Mouse (Mus musculus) B cell, adult 2 months (primary cell): ENCODE measurements around the gene Naa16.

ENCODE experiments used
- DNase-seq, 2 experiments: peaks; one replicate each; pipeline ENCODE4 v3.0.0; 2022

Gene Naa16

DNA sequence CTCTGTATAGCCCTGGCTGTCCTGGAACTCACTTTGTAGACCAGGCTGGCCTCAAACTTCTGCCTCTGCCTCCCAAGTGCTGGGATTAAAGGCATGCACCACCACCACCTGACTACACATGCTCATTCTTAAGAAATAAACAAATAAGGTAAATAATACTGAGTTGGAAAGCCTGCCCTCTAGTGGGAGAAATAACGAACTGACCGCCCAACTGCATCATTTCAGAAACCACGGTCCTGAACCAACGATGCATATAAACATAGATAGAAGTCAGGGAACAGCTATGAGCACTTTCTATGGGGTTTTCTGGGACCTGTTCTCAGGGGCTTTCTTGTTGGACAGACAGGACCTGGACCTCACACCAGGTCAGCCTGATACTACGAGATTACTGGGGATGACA lies 63.5 kb downstream of the Naa16 start:
- peak; percentile 62 to 67 for DNase-seq

- DNase-seq = no peak
Measured at GRCm38 (mm10) chr14:79324112-79324840, 66.3 kb downstream of the Naa16 start.

- DNase-seq = no peak
Measured at GRCm38 (mm10) chr14:79321881-79322280, 68.7 kb downstream of the Naa16 start.

DNA sequence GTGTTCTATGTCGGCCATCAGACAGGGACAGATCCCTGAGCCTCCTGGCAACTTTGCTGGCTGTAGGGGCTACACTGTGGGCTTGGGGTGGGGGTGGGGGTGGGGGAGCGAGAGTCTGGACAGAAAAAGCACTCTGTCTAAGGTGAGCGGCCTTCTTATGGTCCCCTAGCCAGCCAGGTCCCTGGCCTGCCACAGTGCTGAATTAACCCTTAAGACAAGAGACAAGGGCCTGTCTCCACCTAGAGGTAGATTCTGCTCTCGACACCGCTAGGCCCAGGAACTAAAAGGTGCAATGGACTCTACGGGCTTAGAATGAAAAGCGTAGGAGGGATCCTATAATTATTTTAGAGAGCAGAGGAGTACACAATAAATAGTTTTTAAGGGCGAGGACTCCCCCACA lies 69.4 kb downstream of the Naa16 start:
- DNase-seq = no peak

DNA sequence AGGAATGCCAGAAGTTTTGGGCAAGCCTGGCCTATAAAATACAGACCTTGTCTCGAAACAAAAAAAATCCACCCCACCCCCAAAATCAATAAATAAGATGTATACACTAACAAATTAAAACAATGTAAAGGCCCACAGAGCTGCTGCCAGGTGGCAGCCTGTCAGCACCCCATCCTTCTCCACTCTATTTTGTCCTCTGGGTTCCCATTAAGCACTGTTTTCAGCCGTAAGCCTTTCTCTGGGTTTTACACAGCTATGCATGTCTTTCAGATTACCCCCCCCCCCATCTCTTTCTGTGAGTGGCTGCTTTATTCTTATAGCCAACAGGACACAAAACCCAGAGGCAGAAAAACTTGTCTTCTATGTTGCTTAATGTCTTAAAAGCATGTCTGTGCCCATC lies 73.0 kb downstream of the Naa16 start:
- DNase-seq = no peak

DNA sequence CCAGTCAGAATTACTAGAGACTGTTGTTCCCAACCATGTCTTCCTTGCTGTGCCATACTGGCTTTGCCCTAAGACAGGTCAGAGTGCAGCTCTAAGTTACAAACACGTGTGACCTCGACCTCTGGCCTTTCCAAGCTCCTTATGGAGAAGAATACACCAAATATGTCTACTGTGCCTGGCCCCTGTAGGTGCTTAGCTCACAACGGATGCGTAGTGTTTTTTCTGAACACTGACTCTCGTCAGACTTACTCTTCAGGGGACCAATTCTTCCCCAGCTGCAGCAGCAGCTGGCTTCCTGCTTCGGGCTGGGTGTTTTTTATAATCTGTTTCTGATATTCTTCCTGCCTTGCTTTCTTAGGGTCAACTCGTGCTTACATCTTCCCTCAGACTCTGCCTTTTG lies 74.7 kb downstream of the Naa16 start:
- no peak for DNase-seq

DNA sequence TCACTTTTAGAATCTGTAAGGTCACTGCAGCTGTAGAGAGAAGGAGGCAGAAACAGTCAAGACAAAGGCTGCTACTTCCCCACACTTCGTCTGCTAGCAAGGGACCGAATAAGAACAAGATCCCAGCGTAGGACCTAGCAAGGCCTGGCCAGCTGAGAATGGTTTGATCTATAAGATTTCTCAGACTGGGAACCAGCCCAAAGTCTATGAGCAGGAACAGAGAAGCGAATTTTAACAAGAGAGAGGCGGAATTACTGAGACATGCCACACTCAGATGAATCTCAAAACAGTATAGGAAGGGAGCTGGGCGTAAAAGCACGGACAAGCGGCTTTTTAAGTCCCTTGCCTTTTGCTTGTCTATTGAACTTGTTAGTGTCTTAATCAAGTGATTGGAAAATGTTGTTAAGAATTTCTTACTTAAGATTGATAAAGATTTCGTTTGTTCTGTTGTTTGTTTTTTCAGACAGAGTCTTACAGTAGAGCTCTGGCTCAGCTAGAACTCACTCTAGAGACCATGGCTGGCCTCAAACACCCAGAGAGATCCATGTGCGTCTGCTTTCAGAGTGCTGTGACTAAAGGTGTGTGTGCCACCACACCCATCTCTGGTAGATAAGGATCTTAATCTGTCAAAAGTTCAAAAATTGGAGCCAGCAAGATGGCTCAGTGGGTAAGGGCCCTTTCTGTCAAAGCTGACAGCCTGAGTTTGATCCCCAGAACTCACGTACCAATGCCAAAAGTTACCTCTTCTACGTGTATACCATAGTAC lies 76.2 kb downstream of the Naa16 start:
- DNase-seq = no peak

GRCm38 (mm10) chr14:79313439-79314175 lies 77.0 kb downstream of the Naa16 start:
- DNase-seq = no peak

DNA sequence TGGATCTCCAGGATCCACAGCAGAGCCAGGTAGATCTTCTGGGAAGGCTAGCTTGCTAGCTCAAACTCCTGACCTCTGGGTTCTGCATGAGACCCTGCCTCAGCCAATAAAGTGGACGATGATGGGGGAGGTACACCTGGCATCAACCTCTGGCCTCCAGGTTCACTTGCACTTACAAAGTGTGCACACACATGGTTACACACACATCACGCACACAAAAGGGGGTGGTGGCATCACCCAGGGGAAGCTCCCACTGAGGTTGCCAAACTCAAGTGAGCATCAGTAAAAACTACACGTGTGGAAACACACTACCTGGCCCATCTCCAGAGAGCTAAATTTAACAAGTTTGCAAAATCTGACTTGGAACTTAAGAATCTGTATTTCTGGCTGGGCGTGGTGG lies 77.9 kb downstream of the Naa16 start:
- DNase-seq = no peak

DNA sequence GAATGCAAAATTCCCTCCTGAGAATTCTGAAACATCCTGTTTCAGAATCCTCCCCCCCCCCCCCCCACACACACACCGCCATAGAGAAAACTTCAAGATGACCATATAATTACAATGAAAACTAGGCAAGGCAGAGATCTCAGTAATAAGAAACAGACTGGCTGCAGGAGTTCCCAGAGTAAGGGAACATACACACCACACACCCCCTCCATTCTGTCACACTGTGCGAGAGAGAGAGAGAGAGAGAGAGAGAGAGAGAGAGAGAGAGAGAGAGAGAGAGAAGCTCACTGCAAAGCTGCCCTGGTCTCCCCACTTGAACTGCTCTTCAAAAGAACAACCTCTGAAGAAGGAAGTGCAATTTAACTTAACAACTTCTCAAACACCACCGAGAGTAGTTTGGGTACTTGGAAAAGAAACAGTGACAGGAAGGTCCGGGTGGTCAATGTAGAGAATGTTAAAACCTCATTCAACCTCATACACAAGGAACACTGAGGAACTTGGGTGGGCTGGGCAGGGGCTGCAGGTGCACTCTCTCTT lies 78.6 kb downstream of the Naa16 start:
- DNase-seq = no peak

DNA sequence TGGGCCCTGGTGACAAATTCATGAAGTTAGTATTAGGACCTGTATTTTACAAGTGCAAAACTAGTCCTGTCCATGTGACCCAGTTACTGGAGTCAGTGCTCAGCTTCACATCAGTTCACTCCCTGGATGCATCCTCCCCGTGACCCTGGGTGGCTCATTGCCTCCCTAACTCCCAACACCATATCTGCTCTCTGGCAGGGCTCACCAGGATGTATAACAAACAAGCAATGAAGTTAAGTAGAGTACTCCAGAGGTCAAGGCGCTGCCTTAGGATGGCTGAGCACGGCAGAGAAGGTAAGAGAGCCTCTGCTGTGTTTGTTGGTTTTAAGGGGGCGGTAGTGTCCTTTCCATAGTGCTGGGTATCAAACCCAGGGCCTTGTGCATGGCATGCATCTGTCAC lies 81.5 kb downstream of the Naa16 start:
- no peak for DNase-seq

DNA sequence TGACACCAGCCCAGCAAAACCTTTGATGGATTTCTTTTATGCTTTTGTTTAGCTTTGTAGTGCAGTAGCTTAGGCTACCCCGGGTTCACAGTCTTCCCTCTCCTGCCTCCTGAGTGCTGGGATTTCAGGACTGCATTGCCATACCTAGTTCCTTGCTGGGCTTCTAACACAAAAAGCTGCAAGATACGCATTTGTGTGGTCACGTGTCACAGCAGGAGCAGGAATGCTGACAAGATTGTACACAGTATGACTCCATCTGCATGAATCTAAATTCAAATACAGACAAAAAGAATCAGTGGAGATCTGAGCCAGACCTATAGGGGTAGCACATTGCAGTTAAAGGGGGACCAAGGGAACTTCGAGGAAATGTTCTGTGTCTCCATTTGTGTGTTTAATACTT lies 82.2 kb downstream of the Naa16 start:
- no peak for DNase-seq

DNA sequence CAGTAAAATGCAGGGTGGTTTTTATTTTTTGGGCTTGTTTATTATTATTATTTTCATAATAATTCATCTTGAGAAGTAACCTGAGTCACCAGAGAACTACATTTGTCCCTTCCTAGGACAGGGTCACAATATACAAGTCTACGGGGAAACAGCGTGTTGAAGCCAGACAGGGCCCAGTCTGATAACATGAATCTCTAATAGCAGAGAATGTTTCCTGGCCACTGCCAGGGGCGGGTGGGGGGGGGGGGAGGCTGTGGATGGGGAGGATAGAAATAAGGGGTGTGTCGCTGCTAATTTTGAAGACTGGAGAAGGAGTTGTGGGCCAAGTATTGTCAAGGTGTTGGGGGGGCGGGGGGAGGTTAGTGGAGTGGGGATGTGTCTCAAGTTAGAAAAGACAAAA lies 82.7 kb downstream of the Naa16 start:
- DNase-seq = no peak

DNA sequence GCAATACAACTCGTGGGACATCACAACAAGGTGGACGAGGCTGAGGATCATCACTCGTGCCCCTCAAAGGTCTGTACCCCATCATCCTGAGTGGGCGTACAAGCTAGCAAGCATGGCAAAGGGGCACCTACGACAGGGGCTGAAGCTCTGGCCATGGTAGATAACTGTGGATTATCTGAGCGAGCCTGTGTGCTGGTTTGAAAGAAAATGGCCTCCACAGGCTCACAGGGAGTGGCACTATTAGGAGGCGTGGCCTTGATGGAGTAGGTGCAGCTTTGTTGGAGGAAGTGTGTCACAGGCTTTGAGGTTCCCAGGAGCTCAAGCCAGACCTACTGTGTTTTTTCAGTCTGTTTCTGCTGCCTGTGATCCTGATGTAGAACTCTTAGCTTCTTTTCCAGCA lies 83.4 kb downstream of the Naa16 start:
- DNase-seq = no peak

GRCm38 (mm10) chr14:79304873-79305464 lies 85.6 kb downstream of the Naa16 start:
- no peak for DNase-seq

DNA sequence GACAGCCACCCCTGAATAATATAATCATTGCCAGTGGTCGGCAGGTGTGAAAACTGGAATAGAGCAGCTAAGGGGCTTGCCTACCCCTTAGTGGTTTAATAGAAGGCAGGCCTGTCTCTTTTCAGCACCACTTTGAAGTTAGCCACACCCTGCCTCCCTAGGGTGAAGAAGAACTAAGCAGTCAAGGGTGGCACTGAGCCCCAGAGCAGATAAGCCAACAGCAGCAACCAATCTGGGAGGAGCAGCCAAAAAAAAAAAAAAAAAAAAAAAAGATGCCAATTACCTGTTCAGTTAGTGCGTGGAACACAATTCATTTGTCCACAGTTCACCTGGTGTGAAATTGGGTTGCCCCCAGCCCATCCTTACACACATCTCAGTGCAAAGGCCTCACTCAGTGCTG lies 87.4 kb downstream of the Naa16 start:
- no peak for DNase-seq

DNA sequence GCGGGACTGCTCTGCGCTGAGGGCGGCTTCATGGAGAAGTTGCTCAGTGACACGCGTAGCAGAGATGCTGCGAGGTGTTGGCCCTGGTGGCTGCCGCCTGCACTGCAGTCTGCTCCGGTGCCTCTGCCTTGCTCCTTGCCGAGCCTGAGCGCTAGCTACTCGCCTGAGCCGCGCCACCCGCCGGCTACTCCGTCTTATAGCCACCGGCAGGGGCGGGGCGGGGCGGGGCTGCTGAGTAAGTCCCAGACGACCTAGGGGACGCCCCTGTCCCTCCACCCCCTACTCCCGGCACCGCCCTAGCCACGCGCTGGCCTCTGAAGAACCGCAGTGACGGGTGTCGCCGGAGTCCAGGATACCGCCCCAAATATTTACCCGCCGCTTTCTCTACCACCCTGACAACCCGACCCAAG lies 89.1 kb downstream of the Naa16 start, which contains the start of gene Rgcc:
TSS of gene Rgcc (minus strand) at position 180 of the 410 bp plus-strand sequence.
- DNase-seq = peak; percentile 97 to 98

DNA sequence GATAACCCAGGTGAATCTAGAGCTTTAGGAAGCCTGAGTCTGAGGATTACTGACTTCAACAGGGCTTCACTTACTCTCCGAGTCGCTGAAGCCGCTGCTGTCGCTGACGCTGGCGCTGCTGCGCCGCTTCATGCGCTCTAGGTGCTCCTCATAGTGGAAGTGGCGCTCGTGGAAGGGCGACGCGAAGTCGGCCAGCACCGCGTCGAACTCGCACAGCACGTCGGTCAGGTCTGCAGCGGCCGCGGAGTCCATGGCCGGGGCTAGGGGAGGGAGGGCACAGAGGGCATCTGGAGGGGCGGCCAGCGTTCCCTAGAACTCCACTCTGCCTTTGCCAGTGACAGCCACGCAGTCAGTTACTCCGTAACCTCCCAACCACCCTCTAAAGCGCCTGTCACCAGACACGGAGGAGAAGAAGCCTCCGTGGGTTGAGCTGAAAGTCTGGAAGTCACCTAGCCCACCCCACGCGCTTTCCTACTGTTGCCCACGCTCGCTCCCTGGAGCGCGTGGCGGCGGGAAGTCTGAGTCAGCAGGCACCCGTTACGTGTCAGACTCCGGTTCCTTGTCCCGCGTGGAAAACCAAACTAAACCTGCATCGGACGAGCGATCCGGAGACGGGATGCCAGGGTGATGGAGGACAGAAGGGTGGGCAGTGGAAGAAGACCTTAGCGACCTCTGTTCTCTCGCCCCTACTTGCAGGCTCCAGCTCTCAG lies 89.8 kb downstream of the Naa16 start:
- peak; percentile 47 to 57 for DNase-seq

DNA sequence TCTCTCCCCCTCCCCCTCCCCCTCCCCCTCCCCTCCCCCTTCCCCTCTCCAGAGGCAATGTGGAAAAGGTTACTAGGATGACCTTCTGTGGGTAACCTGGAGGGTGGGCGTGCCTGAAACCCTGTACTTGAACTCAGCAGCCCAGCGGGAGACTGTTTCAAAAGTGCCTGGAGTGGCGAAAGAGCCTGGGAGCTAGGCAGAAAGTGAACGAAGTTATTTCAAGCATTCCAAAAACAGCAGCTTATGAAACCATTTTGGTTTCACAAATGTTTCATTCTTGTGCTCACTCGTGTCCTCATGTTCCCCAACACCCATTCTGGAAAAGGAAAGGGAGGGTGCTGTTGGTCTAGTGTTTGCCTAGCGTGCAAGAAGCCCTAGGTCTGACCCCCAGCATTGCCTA lies 90.8 kb downstream of the Naa16 start:
- no peak for DNase-seq

DNA sequence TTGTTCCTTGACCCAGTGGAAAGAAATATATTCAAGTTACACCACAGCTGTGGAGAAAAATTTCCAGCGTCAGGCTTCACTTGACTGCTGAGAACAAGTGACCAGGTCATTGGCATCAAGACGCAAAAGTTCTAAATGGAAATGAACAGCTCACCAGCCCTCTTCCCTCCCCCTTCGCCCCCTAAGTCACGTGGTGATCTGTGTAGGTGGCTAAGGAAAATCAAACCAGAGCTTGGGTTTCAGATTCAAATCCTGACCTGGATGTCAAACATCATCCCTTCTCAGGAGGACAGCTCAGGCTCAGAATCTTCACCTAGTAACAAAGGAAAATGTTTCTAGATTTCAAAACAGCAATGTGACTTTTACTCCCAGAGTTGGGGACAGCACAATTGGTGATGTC lies 91.3 kb downstream of the Naa16 start:
- DNase-seq = no peak

DNA sequence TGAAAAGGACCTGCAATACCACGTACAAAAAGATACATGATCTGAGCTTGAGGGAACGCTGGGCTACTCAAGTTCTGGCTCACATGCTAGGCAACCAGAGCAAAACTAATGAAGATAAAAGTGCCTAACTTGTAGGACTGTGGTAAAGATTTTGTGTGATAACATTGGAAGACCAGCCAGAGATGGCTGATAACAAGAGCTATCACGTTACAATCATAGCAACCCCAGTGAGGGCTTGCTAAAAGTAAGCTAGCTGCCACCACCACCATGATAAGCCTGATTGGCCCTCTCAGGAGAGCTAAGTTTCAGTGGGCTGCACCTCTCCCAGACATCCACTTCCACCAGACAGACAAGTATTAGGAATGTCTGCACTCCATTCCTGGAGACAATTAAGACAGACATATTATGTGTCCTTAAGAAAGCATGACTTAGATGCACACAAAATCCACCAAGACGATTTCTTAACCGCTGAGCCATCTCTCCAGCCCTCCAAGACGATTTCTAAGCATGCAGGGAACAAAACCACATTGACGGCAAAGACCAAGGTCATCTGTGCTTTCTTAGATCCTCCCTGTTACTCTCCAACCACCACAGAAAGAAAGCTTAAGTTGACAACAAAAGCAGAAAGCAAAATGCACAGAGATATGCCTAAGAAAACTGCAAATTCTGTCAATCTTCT lies 92.1 kb downstream of the Naa16 start:
- DNase-seq = no peak

DNA sequence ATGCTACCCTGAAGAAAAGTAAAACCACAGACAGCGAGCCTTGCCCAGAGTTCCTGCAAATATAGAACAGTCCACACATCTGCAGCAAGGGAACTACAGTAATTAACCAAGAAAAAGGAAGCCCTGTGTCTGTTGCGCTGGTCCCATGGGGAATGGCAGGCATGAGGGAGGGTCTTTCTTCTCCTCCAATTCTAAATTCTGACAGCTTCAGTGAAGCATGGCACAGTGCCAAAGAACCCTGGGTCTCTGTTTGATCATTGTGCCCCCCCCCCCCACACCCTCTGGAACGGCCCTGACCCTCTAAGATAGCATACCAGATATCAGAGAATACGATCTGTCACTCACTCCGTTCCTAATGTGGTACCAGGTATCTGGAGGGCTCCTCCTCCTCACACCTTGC lies 93.7 kb downstream of the Naa16 start:
- DNase-seq = no peak
